Mouse (Mus musculus) kidney, embryonic 16.5 days (tissue): ENCODE measurements around the gene Siae. TPM values are rescaled to one million over a fixed set of nuclear protein-coding genes. Genes with fewer than 3 reads are reported as not detected.

Source experiments
- ATAC-seq: fragments of 200-750 bp; cut with Nextera tagmentation; 2 replicates; pipeline ENCODE4 v1.8.0; 2017; ENCODE audit warnings: moderate TSS enrichment; ENCODE audit not compliant: low FRiP score, low TSS enrichment
- H3K27ac ChIP-seq: fragments of 300-500 bp; sonication (generic); 2 replicates; pipeline ENCODE4 v1.5.1; 2014; ENCODE audit warnings: low read length
- H3K27me3 ChIP-seq: fragments of 300-500 bp; sonication (generic); 2 replicates; pipeline ENCODE4 v1.6.1; 2014; ENCODE audit warnings: low read length, control low read depth, mixed read lengths; ENCODE audit not compliant: insufficient read depth
- H3K36me3 ChIP-seq: fragments of 300-500 bp; sonication (generic); 2 replicates; pipeline ENCODE4 v1.6.1; 2014; ENCODE audit warnings: low read length, control low read depth, mixed read lengths; ENCODE audit not compliant: insufficient read depth
- H3K4me1 ChIP-seq: fragments of 300-500 bp; sonication (generic); 2 replicates; pipeline ENCODE4 v1.6.1; 2014; ENCODE audit warnings: low read length, control low read depth, mixed read lengths; ENCODE audit not compliant: insufficient read depth
- H3K4me2 ChIP-seq: fragments of 300-500 bp; sonication (generic); replicated peaks from 2 replicates; pipeline ENCODE4 v1.6.1; 2014; ENCODE audit warnings: low read depth, low read length
- H3K4me3 ChIP-seq: fragments of 300-500 bp; sonication (generic); 2 replicates; pipeline ENCODE4 v1.5.1; 2014; ENCODE audit warnings: mild to moderate bottlenecking, low read length
- H3K9ac ChIP-seq: fragments of 300-500 bp; sonication (generic); replicated peaks from 2 replicates; pipeline ENCODE4 v1.6.1; 2014; ENCODE audit warnings: low read length
- H3K9me3 ChIP-seq: fragments of 300-500 bp; sonication (generic); 2 replicates; pipeline ENCODE4 v1.6.1; 2016; ENCODE audit warnings: low read length, control low read depth
- WGBS: fragments of 180-500 bp; shearing (Covaris S2); extraction: QIAGEN DNeasy Blood & Tissue Kit; methylation state at CpG from one replicate; pipeline ENCODE4 v1.1.7; 2014; 5-methylcytosine and 5-hydroxymethylcytosine counted together
- polyA plus RNA-seq: library from polyadenylated mRNA; unstranded; fragments of >200 nt; fragmentation: Nextera tagmentation; extraction: Ambion mirVana; gene quantifications from 2 replicates; pipeline ENCODE4 v1.2.1, GENCODE M21; 2015

The Siae gene
- polyA plus RNA-seq, 1 experiment from 2014 or later = 13.6 TPM

- H3K27ac ChIP-seq = 0 out of 2 replicates have a peak overlapping the region, but pooled peaks have one; percentile 44
- WGBS = 83% methylated on average over 6 of the region's 6 CpGs
These were observed 14.6 kb upstream of the Siae start for GRCm38 (mm10) chr9:37540701-37541575.

GRCm38 (mm10) chr9:37541851-37542642 lies 13.5 kb upstream of the Siae start:
- Histone ChIP-seq H3K27me3 (peaks cover 18% of the 10 kb centered on the region), H3K27ac (no peak overlapping the region), H3K4me3 (no peak overlapping the region), H3K36me3 (no peaks in the 10 kb centered on the region), H3K9me3 (no peaks in the 10 kb centered on the region), H3K4me2 (no peak overlapping the region), H3K4me1 (peaks cover 12% of the 10 kb centered on the region; the same call in 1 of the 2 replicates), H3K9ac (no peak overlapping the region)
- 68% methylated on average over 7 of the region's 7 CpGs for WGBS
- no peak for ATAC-seq

More at GRCm38 (mm10) chr9:37540701-37541575, 14.6 kb upstream of the Siae start:
- no peaks in the 10 kb centered on the region for H3K9me3 ChIP-seq
- H3K4me1 ChIP-seq = peaks cover 12% of the 10 kb centered on the region; the same call in 1 of the 2 replicates
- H3K4me3 ChIP-seq = no peak overlapping the region
- peaks cover 10% of the 10 kb centered on the region for H3K27me3 ChIP-seq
- no peak overlapping the region for H3K9ac ChIP-seq
- no peak overlapping the region for H3K4me2 ChIP-seq
- H3K36me3 ChIP-seq = no peaks in the 10 kb centered on the region
- no peak for ATAC-seq

DNA sequence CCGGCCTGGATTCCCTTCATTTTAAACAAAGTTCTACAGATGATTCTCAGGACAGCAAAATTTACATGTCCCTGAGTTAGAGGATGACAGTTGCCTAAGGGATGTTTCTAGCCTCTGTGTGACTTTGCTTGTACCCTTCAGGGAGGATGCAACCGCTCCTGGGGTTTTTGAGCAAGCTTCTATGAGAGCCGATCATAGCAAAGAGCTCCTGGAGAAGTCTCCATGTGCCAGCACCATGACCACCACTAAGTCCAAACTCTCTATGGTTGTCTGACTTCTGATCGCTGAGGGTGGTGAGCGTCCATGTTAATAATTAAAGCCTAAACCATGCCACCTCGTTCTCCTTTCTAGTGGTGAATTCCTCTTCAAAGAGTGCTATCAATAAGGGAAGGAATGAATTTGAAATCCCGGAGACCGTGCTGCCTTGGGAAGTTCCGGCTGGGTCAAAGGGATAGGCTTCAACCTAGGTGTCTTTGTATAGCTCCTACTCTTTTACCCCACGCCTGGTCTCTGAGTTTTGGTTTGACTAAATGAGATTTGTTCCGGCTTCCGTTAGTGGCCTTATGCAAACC lies 11.5 kb upstream of the Siae start:
- Histone ChIP-seq H3K4me2 (peak overlapping the region; percentile 62), H3K36me3 (no peaks in the 10 kb centered on the region), H3K27me3 (peaks cover 29% of the 10 kb centered on the region), H3K4me1 (peaks cover 12% of the 10 kb centered on the region; the same call in 1 of the 2 replicates), H3K27ac (0 out of 2 replicates have a peak overlapping the region, but pooled peaks have one; percentile 25), H3K4me3 (peak overlapping the region; percentile 48), H3K9me3 (no peaks in the 10 kb centered on the region), H3K9ac (no peak overlapping the region)
- peak; percentile 3; the same call in 1 of the 2 replicates for ATAC-seq
- 26% methylated on average over 12 of the region's 12 CpGs for WGBS

GRCm38 (mm10) chr9:37544447-37545165 lies 10.9 kb upstream of the Siae start:
- no peaks in the 10 kb centered on the region for H3K9me3 ChIP-seq
- peak overlapping the region; percentile 48 for H3K4me3 ChIP-seq
- H3K36me3 ChIP-seq = no peaks in the 10 kb centered on the region
- H3K4me1 ChIP-seq = peaks cover 12% of the 10 kb centered on the region; the same call in 1 of the 2 replicates
- peak overlapping the region; percentile 62 for H3K4me2 ChIP-seq
- H3K27me3 ChIP-seq = peaks cover 36% of the 10 kb centered on the region
- 3% methylated on average over 29 of the region's 29 CpGs for WGBS
- H3K27ac ChIP-seq = no peak overlapping the region
- H3K9ac ChIP-seq = peak overlapping the region; percentile 18
- ATAC-seq = peak; percentile 60; the same call in 1 of the 2 replicates

GRCm38 (mm10) chr9:37545166-37545610 lies 10.3 kb upstream of the Siae start:
- WGBS = 11% methylated on average over 17 of the region's 17 CpGs
- Histone ChIP-seq H3K9ac (0 out of 2 replicates have a peak overlapping the region, but pooled peaks have one; percentile 18), H3K4me1 (peaks cover 12% of the 10 kb centered on the region; the same call in 1 of the 2 replicates), H3K27me3 (peaks cover 42% of the 10 kb centered on the region), H3K4me3 (peak overlapping the region; percentile 48), H3K27ac (no peak overlapping the region), H3K4me2 (peak overlapping the region; percentile 62), H3K36me3 (no peaks in the 10 kb centered on the region), H3K9me3 (no peaks in the 10 kb centered on the region)
- peak; percentile 52 for ATAC-seq

DNA sequence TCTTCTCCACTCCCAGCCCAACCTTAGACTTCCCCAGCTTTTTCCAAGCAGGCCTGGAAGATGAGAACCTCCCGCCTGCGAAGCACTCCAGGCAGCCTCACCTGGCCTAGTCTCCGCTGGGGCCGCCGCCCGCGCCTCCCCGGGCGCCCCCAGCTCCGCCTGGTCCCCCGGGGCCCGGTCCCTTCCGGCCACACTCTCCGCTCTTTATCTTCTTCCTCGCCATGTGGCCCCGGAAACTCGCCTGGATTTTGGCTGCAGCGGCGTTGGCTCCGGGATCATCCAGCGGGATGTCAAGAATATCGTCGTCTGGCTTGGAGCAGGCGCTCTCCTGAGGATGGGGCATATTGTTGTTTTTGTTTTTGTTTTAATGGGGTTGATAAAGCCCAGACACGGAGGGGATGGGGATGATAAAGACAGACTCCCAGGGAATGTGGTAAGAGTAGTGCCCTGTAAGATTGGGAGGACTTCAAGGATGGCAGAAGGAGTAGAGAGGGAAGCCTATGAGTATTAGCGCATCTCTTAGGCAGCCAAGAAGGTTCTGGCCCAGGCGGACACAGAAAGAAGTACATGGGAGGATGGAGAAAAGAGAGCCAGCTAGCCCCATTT lies 9.5 kb upstream of the Siae start:
- Histone ChIP-seq H3K27ac (no peak overlapping the region), H3K4me2 (no peak overlapping the region; the same call in 1 of the 2 replicates), H3K4me3 (no peak overlapping the region), H3K9ac (no peak overlapping the region), H3K9me3 (no peaks in the 10 kb centered on the region), H3K4me1 (peaks cover 12% of the 10 kb centered on the region; the same call in 1 of the 2 replicates), H3K27me3 (peaks cover 49% of the 10 kb centered on the region), H3K36me3 (no peaks in the 10 kb centered on the region)
- ATAC-seq = no peak
- WGBS = 16% methylated on average over 27 of the region's 27 CpGs

DNA sequence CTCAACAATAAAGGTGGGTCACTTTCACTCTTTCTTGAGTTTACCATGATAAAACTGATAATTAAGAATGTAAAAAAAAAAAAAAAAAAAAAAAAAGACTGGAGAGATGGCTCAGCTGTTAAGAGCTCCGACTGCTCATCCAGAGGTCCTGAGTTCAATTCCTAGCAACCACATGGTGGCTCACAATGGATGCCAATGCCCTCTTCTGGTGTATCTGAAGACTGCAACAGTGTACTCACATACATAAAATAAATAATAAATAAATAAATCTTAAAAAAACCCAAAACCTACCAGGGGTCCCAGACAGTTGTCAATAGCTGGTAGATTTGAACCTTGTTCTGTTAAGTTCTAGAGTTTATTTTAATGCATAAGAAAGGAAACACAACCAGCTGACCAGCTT lies 8.6 kb upstream of the Siae start:
- Histone ChIP-seq H3K4me1 (peaks cover 15% of the 10 kb centered on the region), H3K9ac (no peak overlapping the region), H3K4me3 (no peak overlapping the region), H3K36me3 (no peaks in the 10 kb centered on the region), H3K9me3 (no peaks in the 10 kb centered on the region), H3K4me2 (no peak overlapping the region), H3K27me3 (peaks cover 58% of the 10 kb centered on the region), H3K27ac (no peak overlapping the region)
- WGBS = 79% methylated on average over 1 of the region's 1 CpGs
- no peak for ATAC-seq

DNA sequence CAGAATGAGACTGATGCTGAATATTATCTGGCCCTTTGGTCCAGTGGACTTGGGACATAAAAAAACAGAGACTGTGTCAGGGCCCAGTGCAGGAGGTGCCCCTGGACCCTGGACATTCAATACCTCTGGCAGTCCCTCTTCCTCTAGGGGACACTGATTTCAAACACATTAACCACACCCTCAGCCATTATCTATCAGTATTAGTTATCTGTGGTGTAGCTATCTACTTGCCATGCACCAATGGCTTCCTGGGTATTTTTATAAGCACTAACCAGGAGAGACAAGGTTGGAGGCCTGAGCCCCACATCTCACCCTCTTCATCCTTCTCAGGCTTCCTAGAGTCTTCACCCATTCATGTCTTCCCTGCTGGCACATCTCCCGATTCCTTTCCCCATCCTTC lies 5.1 kb upstream of the Siae start:
- H3K4me2 ChIP-seq = no peak overlapping the region
- H3K9me3 ChIP-seq = no peaks in the 10 kb centered on the region
- H3K36me3 ChIP-seq = no peaks in the 10 kb centered on the region
- peaks cover 66% of the 10 kb centered on the region for H3K27me3 ChIP-seq
- no peak overlapping the region for H3K27ac ChIP-seq
- peaks cover 14% of the 10 kb centered on the region for H3K4me1 ChIP-seq
- H3K4me3 ChIP-seq = no peak overlapping the region
- no peak overlapping the region for H3K9ac ChIP-seq
- no peak for ATAC-seq
- 75% methylated on average over 1 of the region's 1 CpGs for WGBS
